Mouse (Mus musculus) forebrain, embryonic 16.5 days (tissue): ENCODE data around the gene Il1f5. TPM values are rescaled to one million over a fixed set of nuclear protein-coding genes. Genes with fewer than 3 reads are reported as not detected.

Experiments
- ATAC-seq: fragments of 200-750 bp; cut with Nextera tagmentation; 2 replicates; pipeline ENCODE4 v1.8.0; 2017; ENCODE audit warnings: mild to moderate bottlenecking, moderate library complexity
- H3K27ac ChIP-seq: fragments of 300-500 bp; sonication (generic); 2 replicates; pipeline ENCODE4 v1.5.1; 2014; ENCODE audit warnings: low read length, control low read depth
- H3K27me3 ChIP-seq: fragments of 300-500 bp; sonication (generic); replicated peaks from 2 replicates; pipeline ENCODE4 v1.6.1; 2014; ENCODE audit warnings: low read length; ENCODE audit not compliant: control insufficient read depth, insufficient read depth
- H3K36me3 ChIP-seq: fragments of 300-500 bp; sonication (generic); 2 replicates; pipeline ENCODE4 v1.6.1; 2014; ENCODE audit not compliant: control insufficient read depth, insufficient read depth
- H3K4me1 ChIP-seq: fragments of 300-500 bp; sonication (generic); replicated peaks from 2 replicates; pipeline ENCODE4 v1.6.1; 2014; ENCODE audit warnings: low read length; ENCODE audit not compliant: control insufficient read depth, insufficient read depth
- H3K4me2 ChIP-seq: fragments of 300-500 bp; sonication (generic); 2 replicates; pipeline ENCODE4 v1.6.1; 2014; ENCODE audit warnings: mild to moderate bottlenecking, low read length, control low read depth
- H3K4me3 ChIP-seq: fragments of 300-500 bp; sonication (generic); replicated peaks from 2 replicates; pipeline ENCODE4 v1.5.1; 2014; ENCODE audit warnings: mild to moderate bottlenecking, low read length, control low read depth
- H3K9ac ChIP-seq: fragments of 300-500 bp; sonication (generic); replicated peaks from 2 replicates; pipeline ENCODE4 v1.6.1; 2014; ENCODE audit warnings: low read depth, low read length, control low read depth
- H3K9me3 ChIP-seq: fragments of 300-500 bp; sonication (generic); 2 replicates; pipeline ENCODE4 v1.6.1; 2016; ENCODE audit warnings: low read length; ENCODE audit not compliant: control insufficient read depth
- WGBS: fragments of 180-500 bp; shearing (Covaris S2); extraction: QIAGEN DNeasy Blood & Tissue Kit; methylation state at CpG from one replicate; pipeline ENCODE4 v1.1.7; 2014; 5-methylcytosine and 5-hydroxymethylcytosine counted together
- polyA plus RNA-seq: library from polyadenylated mRNA; unstranded; fragments of >200 nt; fragmentation: Nextera tagmentation; extraction: Ambion mirVana; gene quantifications from 2 replicates; pipeline ENCODE4 v1.2.1, GENCODE M21; 2015

Gene Il1f5
- polyA plus RNA-seq = not detected in 2 replicates

GRCm38 (mm10) chr2:24276654-24277053 lies at the start of gene Il1f5:
Il1f5 (plus strand) TSS chr2:24276954.
- no peaks in the 10 kb centered on the region for H3K4me1 ChIP-seq
- H3K9me3 ChIP-seq = no peaks in the 10 kb centered on the region
- H3K4me2 ChIP-seq = no peak within 1 kb of the TSS
- no peaks in the 10 kb centered on the region for H3K36me3 ChIP-seq
- no peak within 1 kb of the TSS for H3K9ac ChIP-seq
- no peak within 1 kb of the TSS for H3K27ac ChIP-seq
- no peak for ATAC-seq
- no peak within 1 kb of the TSS for H3K4me3 ChIP-seq
- no peaks in the 10 kb centered on the region for H3K27me3 ChIP-seq

DNA sequence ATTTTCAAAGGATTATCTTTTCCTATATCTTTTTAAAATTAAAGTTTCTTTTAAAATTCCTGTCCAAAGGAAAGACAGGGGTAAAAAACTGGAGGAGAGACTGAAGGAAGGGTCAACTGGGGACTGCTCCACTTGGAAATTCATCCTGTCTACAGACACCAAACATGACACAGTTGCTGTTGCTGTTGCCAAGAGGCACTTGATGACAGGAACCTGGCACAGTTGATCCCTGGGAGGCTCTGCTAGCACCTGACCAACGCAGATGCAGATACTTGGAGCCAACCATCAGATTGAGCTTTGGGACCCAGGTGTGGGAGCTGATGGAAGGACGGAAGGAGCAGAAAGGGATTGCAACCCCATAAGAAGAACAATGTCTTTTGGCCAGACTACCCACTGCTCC lies 49.6 kb upstream of the Il1f5 start:
- Histone ChIP-seq H3K4me1 (no peaks in the 10 kb centered on the region), H3K9ac (no peak overlapping the region), H3K36me3 (no peaks in the 10 kb centered on the region), H3K4me2 (no peak overlapping the region), H3K27me3 (no peaks in the 10 kb centered on the region), H3K9me3 (no peaks in the 10 kb centered on the region), H3K27ac (no peak overlapping the region), H3K4me3 (no peak overlapping the region)
- WGBS = 76% methylated on average over 2 of the region's 2 CpGs
- ATAC-seq = no peak

- no peaks in the 10 kb centered on the region for H3K9me3 ChIP-seq
- no peak overlapping the region for H3K9ac ChIP-seq
- H3K36me3 ChIP-seq = no peaks in the 10 kb centered on the region
- H3K4me3 ChIP-seq = no peak overlapping the region
- no peaks in the 10 kb centered on the region for H3K4me1 ChIP-seq
- H3K27me3 ChIP-seq = no peaks in the 10 kb centered on the region
- no peak overlapping the region for H3K27ac ChIP-seq
- H3K4me2 ChIP-seq = no peak overlapping the region
- WGBS = 97% methylated on average over 1 of the region's 1 CpGs
- no peak for ATAC-seq
Measured at GRCm38 (mm10) chr2:24267503-24267902, 9.3 kb upstream of the Il1f5 start.

DNA sequence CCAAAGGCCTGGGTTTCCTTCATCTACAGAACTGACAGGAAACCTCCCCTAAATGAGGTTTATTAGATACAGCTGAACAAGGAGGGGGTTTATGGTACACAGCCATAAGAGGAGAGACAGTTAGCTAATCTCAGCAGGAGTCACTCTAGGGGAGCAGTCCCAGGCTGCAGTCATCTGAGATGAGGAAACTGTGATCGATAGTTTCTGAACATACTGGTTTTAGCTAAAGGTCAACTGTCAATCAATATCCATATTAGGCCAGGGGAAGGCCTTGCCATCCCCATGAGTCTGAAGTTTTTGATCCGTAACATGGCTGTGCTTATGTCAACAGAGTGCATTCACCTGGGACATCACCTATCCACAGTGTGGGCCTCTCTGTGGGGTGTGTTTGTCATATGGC lies 3.1 kb upstream of the Il1f5 start:
- Histone ChIP-seq H3K4me1 (no peaks in the 10 kb centered on the region), H3K9ac (no peak overlapping the region), H3K4me3 (no peak overlapping the region), H3K27me3 (no peaks in the 10 kb centered on the region), H3K9me3 (no peaks in the 10 kb centered on the region), H3K27ac (no peak overlapping the region), H3K4me2 (no peak overlapping the region), H3K36me3 (no peaks in the 10 kb centered on the region)
- 91% methylated on average over 2 of the region's 2 CpGs for WGBS
- no peak for ATAC-seq

DNA sequence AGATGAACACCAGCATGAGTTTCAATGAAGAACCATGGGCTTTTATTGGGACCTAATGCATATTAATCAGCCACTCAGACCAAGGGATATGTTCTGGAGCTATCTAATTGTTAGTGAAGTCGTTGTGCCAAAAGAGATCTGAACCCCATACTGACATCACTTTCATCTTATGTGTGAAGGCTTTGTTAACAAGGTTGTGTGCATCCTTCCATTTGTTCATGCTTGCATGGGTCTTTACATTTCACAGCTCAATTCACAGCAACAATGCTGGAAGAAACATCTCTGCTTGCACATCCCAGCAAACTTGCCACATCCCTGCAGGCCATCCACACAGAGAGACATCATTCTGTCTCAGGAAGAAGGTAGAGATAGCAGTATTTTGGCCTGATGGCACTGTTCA lies 1.6 kb upstream of the Il1f5 start:
- H3K9ac ChIP-seq = no peak overlapping the region
- no peak overlapping the region for H3K4me2 ChIP-seq
- ATAC-seq = no peak
- H3K27ac ChIP-seq = no peak overlapping the region
- H3K27me3 ChIP-seq = no peaks in the 10 kb centered on the region
- H3K4me1 ChIP-seq = no peaks in the 10 kb centered on the region
- no peak overlapping the region for H3K4me3 ChIP-seq
- 10% methylated on average over 1 of the region's 1 CpGs for WGBS
- no peaks in the 10 kb centered on the region for H3K36me3 ChIP-seq
- no peaks in the 10 kb centered on the region for H3K9me3 ChIP-seq

GRCm38 (mm10) chr2:24290896-24291295 lies 14.1 kb downstream of the Il1f5 start, which contains the start of gene Il1f10:
Il1f10 (plus strand) TSS chr2:24291196.
- no peak for ATAC-seq
- no peaks in the 10 kb centered on the region for H3K36me3 ChIP-seq
- H3K27ac ChIP-seq = no peak within 1 kb of the TSS
- H3K9me3 ChIP-seq = no peaks in the 10 kb centered on the region
- H3K4me2 ChIP-seq = no peak within 1 kb of the TSS
- H3K4me1 ChIP-seq = no peaks in the 10 kb centered on the region
- WGBS = 85% methylated on average over 5 of the region's 5 CpGs
- no peaks in the 10 kb centered on the region for H3K27me3 ChIP-seq
- H3K4me3 ChIP-seq = no peak within 1 kb of the TSS
- H3K9ac ChIP-seq = no peak within 1 kb of the TSS

- WGBS = 29% methylated on average over 1 of the region's 1 CpGs
- H3K36me3 ChIP-seq = no peaks in the 10 kb centered on the region
- no peak for ATAC-seq
- no peaks in the 10 kb centered on the region for H3K27me3 ChIP-seq
- no peak overlapping the region for H3K4me3 ChIP-seq
- H3K27ac ChIP-seq = no peak overlapping the region
- no peak overlapping the region for H3K9ac ChIP-seq
- H3K9me3 ChIP-seq = no peaks in the 10 kb centered on the region
- H3K4me1 ChIP-seq = no peaks in the 10 kb centered on the region
- no peak overlapping the region for H3K4me2 ChIP-seq
Measured at GRCm38 (mm10) chr2:24294616-24295015, 17.9 kb downstream of the Il1f5 start.

DNA sequence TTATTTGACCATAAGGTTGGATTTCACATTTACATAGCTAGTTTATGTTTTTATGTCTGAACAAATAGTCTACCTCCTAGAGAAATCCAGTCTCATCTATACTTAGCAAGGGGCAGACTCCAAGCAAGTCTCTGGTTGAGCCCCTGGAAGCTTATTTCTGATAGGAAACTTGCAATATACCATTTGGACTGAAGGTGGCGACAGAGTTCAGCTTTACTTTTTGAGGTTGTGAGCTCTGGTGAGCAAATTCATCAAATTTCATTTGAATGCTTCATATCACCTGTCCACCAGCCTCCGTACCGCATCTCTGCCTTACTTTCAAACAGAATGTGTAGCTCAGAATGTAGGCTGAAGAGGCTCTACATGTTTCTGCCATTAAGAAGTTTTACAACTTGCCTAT lies 20.1 kb downstream of the Il1f5 start:
- Histone ChIP-seq H3K4me1 (no peaks in the 10 kb centered on the region), H3K9me3 (no peaks in the 10 kb centered on the region), H3K27ac (no peak overlapping the region), H3K9ac (no peak overlapping the region), H3K4me3 (no peak overlapping the region), H3K4me2 (no peak overlapping the region), H3K27me3 (no peaks in the 10 kb centered on the region), H3K36me3 (no peaks in the 10 kb centered on the region)
- WGBS = 8% methylated on average over 3 of the region's 3 CpGs
- ATAC-seq = no peak

DNA sequence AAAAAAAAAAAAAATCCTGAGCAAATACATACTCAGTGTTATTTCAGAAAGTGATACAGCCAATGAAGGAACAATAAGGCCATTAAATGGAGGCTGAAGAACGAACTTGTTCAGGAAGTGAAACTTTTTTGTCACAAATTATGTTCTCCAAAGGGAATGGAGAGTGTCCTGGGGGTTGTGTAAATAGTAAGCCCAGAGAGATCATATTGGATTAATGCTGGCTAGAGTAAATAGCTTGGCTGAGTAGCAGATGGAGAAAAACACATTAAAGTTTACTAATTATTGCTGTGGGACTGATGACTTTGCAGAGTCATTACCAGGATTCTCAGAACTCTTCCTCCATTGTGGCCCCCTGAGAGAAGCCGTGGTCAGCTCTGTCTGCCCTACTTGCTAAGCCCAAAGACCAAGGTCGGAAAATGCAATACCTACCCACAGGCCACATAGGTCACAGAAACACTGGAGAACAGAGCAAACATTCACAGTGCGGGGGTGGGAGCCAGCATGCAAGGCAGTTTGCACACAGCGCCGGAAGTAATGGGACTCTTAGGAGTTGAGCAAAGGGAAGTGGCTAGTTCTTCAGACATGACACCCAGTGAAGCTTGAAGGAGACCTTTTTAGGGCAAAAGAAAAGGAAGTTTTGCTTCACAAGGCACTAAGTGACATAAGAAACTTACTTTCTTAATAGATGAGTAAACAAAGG lies 34.7 kb downstream of the Il1f5 start:
- ATAC-seq = no peak
- 80% methylated on average over 6 of the region's 6 CpGs for WGBS
- Histone ChIP-seq H3K4me3 (no peak overlapping the region), H3K9ac (no peak overlapping the region), H3K27ac (no peak overlapping the region), H3K27me3 (no peaks in the 10 kb centered on the region), H3K9me3 (no peaks in the 10 kb centered on the region), H3K4me2 (no peak overlapping the region), H3K4me1 (no peaks in the 10 kb centered on the region), H3K36me3 (no peaks in the 10 kb centered on the region)

GRCm38 (mm10) chr2:24316919-24317318 lies 40.2 kb downstream of the Il1f5 start:
- H3K9me3 ChIP-seq = no peaks in the 10 kb centered on the region
- no peaks in the 10 kb centered on the region for H3K27me3 ChIP-seq
- H3K4me2 ChIP-seq = no peak overlapping the region
- 78% methylated on average over 1 of the region's 1 CpGs for whole genome bisulfite sequencing
- no peak overlapping the region for H3K9ac ChIP-seq
- H3K36me3 ChIP-seq = no peaks in the 10 kb centered on the region
- H3K4me3 ChIP-seq = no peak overlapping the region
- ATAC-seq = no peak
- no peak overlapping the region for H3K27ac ChIP-seq
- H3K4me1 ChIP-seq = no peaks in the 10 kb centered on the region
